Mouse (Mus musculus): ENCODE measurements at regions not wholly inside any gene's neighbourhood (a gene's known extent, or its start where the extent isn't known, plus 50 kb on each side); places are given as distances from the start of the nearest gene placed in this dataset.

- no peaks in the 10 kb centered on the region for H3K27me3 ChIP-seq
- no peaks in the 10 kb centered on the region for H3K9me3 ChIP-seq
- no peak overlapping the region for H3K27ac ChIP-seq
- H3K4me3 ChIP-seq (replicated peaks), result no peak overlapping the region
- H3K36me3 ChIP-seq (replicated peaks), result no peaks in the 10 kb centered on the region
- H3K4me1 ChIP-seq, result no peaks in the 10 kb centered on the region
- no peak for ATAC-seq (ENCODE audit: low FRiP score)
- no peak overlapping the region for H3K4me2 ChIP-seq
- H3K9ac ChIP-seq, result no peak overlapping the region
- 89% methylated on average over 3 of the region's 3 CpGs for whole genome bisulfite sequencing
Measured at GRCm38 (mm10) chr13:78992326-78992725, 792.8 kb upstream of the Nr2f1 start.

GRCm38 (mm10) chr13:78985921-78986320 is 786.4 kb upstream of the Nr2f1 start:
- ATAC-seq (ENCODE audit: low FRiP score), result no peak
- WGBS, result 32% methylated on average over 3 of the region's 3 CpGs
- H3K4me3 ChIP-seq (replicated peaks), result no peak overlapping the region

GRCm38 (mm10) chr13:78977224-78977780 is 777.7 kb upstream of the Nr2f1 start:
- H3K27me3 ChIP-seq, result no peaks in the 10 kb centered on the region
- no peak overlapping the region for H3K9ac ChIP-seq
- H3K4me2 ChIP-seq, result no peak overlapping the region
- no peaks in the 10 kb centered on the region for H3K4me1 ChIP-seq
- no peak for ATAC-seq (ENCODE audit: low FRiP score)
- WGBS, result 77% methylated on average over 3 of the region's 3 CpGs
- no peak overlapping the region for H3K27ac ChIP-seq
- no peaks in the 10 kb centered on the region for H3K9me3 ChIP-seq
- no peaks in the 10 kb centered on the region for H3K36me3 ChIP-seq (replicated peaks)
- no peak overlapping the region for H3K4me3 ChIP-seq (replicated peaks)

More at GRCm38 (mm10) chr13:78985921-78986320, 786.4 kb upstream of the Nr2f1 start:
- no peaks in the 10 kb centered on the region for H3K4me1 ChIP-seq
- H3K4me2 ChIP-seq, result no peak overlapping the region
- H3K36me3 ChIP-seq (replicated peaks), result no peaks in the 10 kb centered on the region
- no peak overlapping the region for H3K9ac ChIP-seq
- no peak overlapping the region for H3K27ac ChIP-seq
- no peaks in the 10 kb centered on the region for H3K9me3 ChIP-seq
- no peaks in the 10 kb centered on the region for H3K27me3 ChIP-seq

- Histone ChIP-seq H3K9ac (no peak overlapping the region), H3K4me3 (replicated peaks) (no peak overlapping the region), H3K27ac (peak overlapping the region; percentile 71), H3K27me3 (no peaks in the 10 kb centered on the region), H3K4me2 (no peak overlapping the region; the same call in 1 of the 2 replicates), H3K36me3 (replicated peaks) (no peaks in the 10 kb centered on the region), H3K9me3 (no peaks in the 10 kb centered on the region), H3K4me1 (peaks cover 23% of the 10 kb centered on the region)
- no peak for ATAC-seq (ENCODE audit: low FRiP score)
- WGBS, result 39% methylated on average over 5 of the region's 5 CpGs
Measured at GRCm38 (mm10) chr13:78938351-78938741, 738.8 kb upstream of the Nr2f1 start.

GRCm38 (mm10) chr13:78937389-78938350 is 738.1 kb upstream of the Nr2f1 start:
- no peak overlapping the region for H3K9ac ChIP-seq
- no peak overlapping the region for H3K4me2 ChIP-seq
- no peaks in the 10 kb centered on the region for H3K27me3 ChIP-seq
- peak overlapping the region; percentile 71 for H3K27ac ChIP-seq
- no peaks in the 10 kb centered on the region for H3K36me3 ChIP-seq (replicated peaks)
- no peak overlapping the region for H3K4me3 ChIP-seq (replicated peaks)
- ATAC-seq (ENCODE audit: low FRiP score), result peak; percentile 95
- 32% methylated on average over 7 of the region's 7 CpGs for WGBS
- H3K9me3 ChIP-seq, result no peaks in the 10 kb centered on the region
- peaks cover 23% of the 10 kb centered on the region for H3K4me1 ChIP-seq

- Histone ChIP-seq H3K27me3 (no peaks in the 10 kb centered on the region), H3K27ac (peak overlapping the region; percentile 70), H3K9ac (no peak overlapping the region), H3K4me1 (peaks cover 23% of the 10 kb centered on the region), H3K9me3 (no peaks in the 10 kb centered on the region), H3K36me3 (replicated peaks) (no peaks in the 10 kb centered on the region), H3K4me2 (no peak overlapping the region), H3K4me3 (replicated peaks) (no peak overlapping the region)
- 11% methylated on average over 3 of the region's 3 CpGs for WGBS
- peak; percentile 39; the same call in 1 of the 2 replicates for ATAC-seq (ENCODE audit: low FRiP score)
Measured at GRCm38 (mm10) chr13:78935990-78936650, 736.6 kb upstream of the Nr2f1 start.

GRCm38 (mm10) chr13:78928347-78928746 is 728.8 kb upstream of the Nr2f1 start:
- Histone ChIP-seq H3K4me1 (no peaks in the 10 kb centered on the region), H3K4me2 (no peak overlapping the region), H3K9me3 (no peaks in the 10 kb centered on the region), H3K4me3 (replicated peaks) (no peak overlapping the region), H3K36me3 (replicated peaks) (no peaks in the 10 kb centered on the region), H3K27ac (peak overlapping the region; percentile 25; the same call in 1 of the 2 replicates), H3K27me3 (no peaks in the 10 kb centered on the region), H3K9ac (no peak overlapping the region)
- 73% methylated on average over 1 of the region's 1 CpGs for WGBS
- ATAC-seq (ENCODE audit: low FRiP score), result peak; percentile 72

GRCm38 (mm10) chr13:78920802-78921201 is 721.2 kb upstream of the Nr2f1 start:
- no peak overlapping the region for H3K4me3 ChIP-seq (replicated peaks)
- H3K9ac ChIP-seq, result no peak overlapping the region
- no peaks in the 10 kb centered on the region for H3K4me1 ChIP-seq
- no peak overlapping the region for H3K27ac ChIP-seq
- no peaks in the 10 kb centered on the region for H3K27me3 ChIP-seq
- no peak for ATAC-seq (ENCODE audit: low FRiP score)
- 61% methylated on average over 3 of the region's 3 CpGs for WGBS
- H3K4me2 ChIP-seq, result no peak overlapping the region
- H3K36me3 ChIP-seq (replicated peaks), result no peaks in the 10 kb centered on the region
- H3K9me3 ChIP-seq, result no peaks in the 10 kb centered on the region

GRCm38 (mm10) chr13:78909839-78910238 is 710.3 kb upstream of the Nr2f1 start:
- Histone ChIP-seq H3K9me3 (no peaks in the 10 kb centered on the region), H3K4me1 (peaks cover 5% of the 10 kb centered on the region; the same call in 1 of the 2 replicates), H3K27me3 (no peaks in the 10 kb centered on the region), H3K27ac (no peak overlapping the region), H3K4me3 (replicated peaks) (no peak overlapping the region), H3K9ac (no peak overlapping the region), H3K4me2 (no peak overlapping the region), H3K36me3 (replicated peaks) (no peaks in the 10 kb centered on the region)
- WGBS, result 24% methylated on average over 5 of the region's 5 CpGs
- no peak for ATAC-seq (ENCODE audit: low FRiP score)

- no peak overlapping the region for H3K27ac ChIP-seq
- no peak overlapping the region for H3K4me2 ChIP-seq
- H3K9ac ChIP-seq, result no peak overlapping the region
- H3K4me1 ChIP-seq, result no peaks in the 10 kb centered on the region
- H3K9me3 ChIP-seq, result no peaks in the 10 kb centered on the region
- no peaks in the 10 kb centered on the region for H3K27me3 ChIP-seq
- ATAC-seq (ENCODE audit: low FRiP score), result no peak
- H3K4me3 ChIP-seq (replicated peaks), result no peak overlapping the region
- no peaks in the 10 kb centered on the region for H3K36me3 ChIP-seq (replicated peaks)
Measured at GRCm38 (mm10) chr13:78904102-78904501, 704.5 kb upstream of the Nr2f1 start.

- Histone ChIP-seq H3K4me3 (replicated peaks) (no peak overlapping the region), H3K4me1 (no peaks in the 10 kb centered on the region), H3K36me3 (replicated peaks) (no peaks in the 10 kb centered on the region), H3K9me3 (no peaks in the 10 kb centered on the region), H3K4me2 (no peak overlapping the region), H3K27me3 (no peaks in the 10 kb centered on the region), H3K27ac (no peak overlapping the region), H3K9ac (no peak overlapping the region)
- 94% methylated on average over 1 of the region's 1 CpGs for WGBS
- ATAC-seq (ENCODE audit: low FRiP score), result no peak
Measured at GRCm38 (mm10) chr13:78900693-78901092, 701.1 kb upstream of the Nr2f1 start.

GRCm38 (mm10) chr13:78892252-78892651 is 692.7 kb upstream of the Nr2f1 start:
- Histone ChIP-seq H3K27me3 (no peaks in the 10 kb centered on the region), H3K36me3 (replicated peaks) (no peaks in the 10 kb centered on the region), H3K4me3 (replicated peaks) (no peak overlapping the region), H3K4me2 (no peak overlapping the region), H3K9me3 (no peaks in the 10 kb centered on the region), H3K27ac (no peak overlapping the region), H3K9ac (no peak overlapping the region), H3K4me1 (no peaks in the 10 kb centered on the region)
- no peak for ATAC-seq (ENCODE audit: low FRiP score)
- WGBS, result 92% methylated on average over 2 of the region's 2 CpGs

All from forebrain, embryonic 12.5 days (tissue).